Mouse (Mus musculus): ENCODE data around the gene Lin7c. TPM values are rescaled to one million over a fixed set of nuclear protein-coding genes. Genes with fewer than 3 reads are reported as not detected.

Gene Lin7c
- polyA plus RNA-seq, 1 experiment from 2014 or later = 177 TPM

GRCm38 (mm10) chr2:109945532-109945931 is 54.9 kb downstream of the Lin7c start:
- Histone ChIP-seq H3K4me1 (replicated peaks) (peaks cover 27% of the 10 kb centered on the region), H3K9ac (no peak overlapping the region), H3K9me3 (no peaks in the 10 kb centered on the region), H3K27me3 (no peaks in the 10 kb centered on the region), H3K4me3 (no peak overlapping the region), H3K4me2 (no peak overlapping the region), H3K27ac (replicated peaks) (no peak overlapping the region), H3K36me3 (no peaks in the 10 kb centered on the region)
- 44% methylated on average over 4 of the region's 4 CpGs for WGBS
- ATAC-seq (ENCODE audit: low FRiP score, low read depth) = no peak

- Histone ChIP-seq H3K9me3 (no peaks in the 10 kb centered on the region), H3K4me3 (no peak overlapping the region), H3K4me2 (no peak overlapping the region), H3K36me3 (no peaks in the 10 kb centered on the region), H3K27ac (replicated peaks) (no peak overlapping the region), H3K4me1 (replicated peaks) (peaks cover 27% of the 10 kb centered on the region), H3K27me3 (no peaks in the 10 kb centered on the region), H3K9ac (no peak overlapping the region)
- WGBS = 97% methylated on average over 6 of the region's 6 CpGs
- ATAC-seq (ENCODE audit: low FRiP score, low read depth) = no peak
Measured at GRCm38 (mm10) chr2:109946426-109946825, 55.8 kb downstream of the Lin7c start.

- H3K4me3 ChIP-seq = no peak overlapping the region
- no peak overlapping the region for H3K9ac ChIP-seq
Measured at GRCm38 (mm10) chr2:109949519-109949918, 58.9 kb downstream of the Lin7c start.

GRCm38 (mm10) chr2:109950311-109950710 is 59.7 kb downstream of the Lin7c start:
- no peak for ATAC-seq (ENCODE audit: low FRiP score, low read depth)
- no peak overlapping the region for H3K9ac ChIP-seq
- no peak overlapping the region for H3K27ac ChIP-seq (replicated peaks)
- no peak overlapping the region for H3K4me3 ChIP-seq
- no peak overlapping the region for H3K4me2 ChIP-seq
- 59% methylated on average over 3 of the region's 3 CpGs for WGBS
- no peaks in the 10 kb centered on the region for H3K9me3 ChIP-seq
- H3K27me3 ChIP-seq = no peaks in the 10 kb centered on the region
- no peaks in the 10 kb centered on the region for H3K36me3 ChIP-seq
- H3K4me1 ChIP-seq (replicated peaks) = peaks cover 20% of the 10 kb centered on the region

More at GRCm38 (mm10) chr2:109949519-109949918, 58.9 kb downstream of the Lin7c start:
- no peak for ATAC-seq (ENCODE audit: low FRiP score, low read depth)
- no peak overlapping the region for H3K27ac ChIP-seq (replicated peaks)
- no peak overlapping the region for H3K4me2 ChIP-seq
- H3K27me3 ChIP-seq = no peaks in the 10 kb centered on the region
- no peaks in the 10 kb centered on the region for H3K36me3 ChIP-seq
- no peaks in the 10 kb centered on the region for H3K9me3 ChIP-seq
- H3K4me1 ChIP-seq (replicated peaks) = peaks cover 21% of the 10 kb centered on the region

Other genes with a start within 250 kb of the Lin7c start
- gene Bdnf, start 216.2 kb upstream of the Lin7c start, polyA plus RNA-seq (2015; fragmentation: Nextera tagmentation; extraction: Ambion mirVana) = 5.1 and 5.3 TPM in 2 replicates
- 8.0 and 8.6 TPM in 2 replicates for gene Lgr4, start 26.8 kb downstream of the Lin7c start, polyA plus RNA-seq (2015; fragmentation: Nextera tagmentation; extraction: Ambion mirVana)
- 29.5 and 31.2 TPM in 2 replicates for gene Ccdc34, start 127.0 kb downstream of the Lin7c start, polyA plus RNA-seq (2015; fragmentation: Nextera tagmentation; extraction: Ambion mirVana)

Measured in hindbrain, embryonic 15.5 days (tissue).